Mouse (Mus musculus): ENCODE data around the gene Flywch1.
A peak's percentile ranks its signal among the peaks of the same experiment; 100 is the strongest.

Gene Flywch1

DNA sequence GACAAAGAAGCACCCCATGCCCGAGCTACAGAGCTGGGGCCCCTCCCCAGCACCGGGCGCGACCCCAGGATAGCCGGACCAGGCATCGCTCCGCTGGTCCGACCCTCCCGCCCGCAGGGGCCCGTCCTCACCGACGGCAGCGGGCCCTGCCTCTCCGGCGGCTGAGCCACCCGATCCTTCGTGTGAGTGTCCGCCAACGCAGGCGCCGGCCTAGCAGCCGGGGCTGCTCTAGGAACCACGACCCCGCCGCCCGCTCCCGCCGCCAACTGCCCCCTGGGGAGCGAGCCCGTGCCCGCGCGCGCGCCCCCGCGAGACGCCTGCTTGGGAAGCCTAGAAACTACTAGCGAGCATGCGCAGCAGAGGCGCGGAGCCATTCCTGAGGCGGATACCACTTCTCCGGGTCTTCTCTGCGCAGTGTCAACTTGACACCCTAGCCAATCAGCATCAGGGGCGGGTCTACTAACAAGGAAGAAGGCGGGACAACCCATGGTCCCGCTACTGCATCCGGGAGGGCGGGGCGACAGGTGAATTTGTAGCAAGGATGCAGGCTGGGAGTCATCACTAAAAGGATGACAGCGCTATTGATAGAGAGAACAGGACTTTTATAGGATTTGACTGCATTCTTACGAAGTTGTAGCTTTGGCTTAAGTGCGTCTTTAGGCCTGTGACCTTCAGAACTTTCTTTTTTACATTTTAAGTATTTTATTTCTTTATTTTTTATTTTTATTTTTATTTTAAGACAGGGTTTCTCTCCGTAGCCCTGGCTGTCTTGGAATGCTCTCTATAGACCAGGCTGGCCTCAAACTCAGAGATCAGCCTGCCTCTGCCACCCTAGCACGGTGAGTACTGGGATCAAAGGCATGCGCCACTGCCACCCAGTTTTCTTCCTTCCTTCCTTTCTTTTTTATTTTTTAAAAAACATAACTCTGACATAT, at the start of gene Flywch1:
Gene Flywch1 (minus strand): TSS at position 319 of the 935 bp plus-strand sequence.
- peak; percentile 100 for DNase-seq

DNA sequence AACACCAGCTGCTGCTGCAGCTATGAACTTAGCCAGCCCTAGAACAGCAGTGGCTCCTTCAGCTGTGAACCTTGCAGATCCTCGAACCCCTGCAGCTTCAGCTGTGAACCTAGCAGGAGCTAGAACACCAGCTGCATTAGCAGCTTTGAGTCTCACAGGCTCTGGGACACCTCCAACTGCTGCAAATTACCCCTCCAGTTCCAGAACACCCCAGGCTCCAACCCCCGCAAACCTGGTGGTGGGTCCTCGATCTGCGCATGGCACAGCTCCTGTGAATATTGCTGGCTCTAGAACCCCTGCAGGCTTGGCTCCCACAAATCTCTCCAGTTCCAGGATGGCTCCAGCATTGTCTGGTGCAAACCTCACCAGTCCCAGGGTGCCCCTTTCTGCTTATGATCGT, 49.3 kb upstream of the Flywch1 start:
- DNase-seq = no peak

DNA sequence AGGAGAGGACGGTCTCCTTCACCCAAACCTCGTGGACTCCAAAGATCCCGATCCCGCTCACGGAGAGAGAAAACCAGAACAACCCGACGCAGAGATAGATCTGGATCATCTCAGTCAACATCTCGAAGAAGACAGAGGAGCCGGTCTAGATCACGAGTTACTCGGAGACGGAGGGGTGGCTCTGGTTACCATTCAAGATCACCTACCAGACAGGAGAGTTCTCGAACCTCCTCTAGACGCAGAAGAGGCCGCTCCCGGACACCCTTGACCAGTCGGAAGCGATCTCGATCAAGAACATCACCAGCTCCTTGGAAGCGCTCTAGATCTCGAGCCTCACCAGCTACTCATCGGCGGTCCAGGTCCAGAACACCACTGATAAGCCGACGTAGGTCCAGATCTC, 47.8 kb upstream of the Flywch1 start:
- no peak for DNase-seq

DNA sequence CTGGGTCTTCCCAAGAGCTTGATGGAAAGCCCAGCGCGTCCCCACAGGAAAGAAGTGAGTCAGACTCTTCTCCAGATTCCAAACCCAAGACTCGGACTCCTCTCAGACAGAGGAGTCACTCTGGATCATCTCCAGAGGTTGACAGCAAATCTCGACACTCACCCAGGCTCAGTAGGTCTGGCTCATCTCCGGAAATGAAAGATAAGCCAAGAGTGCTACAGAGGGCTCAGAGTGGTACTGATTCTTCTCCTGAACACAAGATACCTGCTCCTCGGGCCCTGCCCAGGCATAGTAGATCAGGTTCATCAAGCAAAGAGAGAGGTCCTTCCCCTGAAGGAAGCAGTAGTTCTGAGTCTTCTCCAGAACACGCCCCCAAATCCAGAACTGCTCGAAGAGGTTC, 47.2 kb upstream of the Flywch1 start:
- DNase-seq = no peak

DNA sequence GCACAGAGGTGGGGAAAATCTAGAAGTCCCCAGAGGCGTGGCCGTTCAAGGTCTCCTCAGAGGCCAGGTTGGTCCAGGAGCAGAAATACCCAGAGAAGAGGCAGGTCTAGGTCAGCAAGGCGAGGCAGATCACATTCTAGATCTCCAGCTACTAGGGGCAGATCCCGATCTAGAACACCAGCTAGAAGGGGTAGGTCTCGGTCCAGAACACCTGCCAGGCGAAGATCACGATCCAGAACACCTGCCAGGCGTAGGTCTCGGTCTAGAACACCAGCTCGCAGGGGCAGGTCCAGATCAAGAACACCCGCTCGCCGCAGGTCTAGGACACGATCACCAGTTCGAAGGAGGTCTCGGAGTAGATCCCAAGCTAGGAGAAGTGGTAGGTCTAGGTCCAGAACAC, 44.2 kb upstream of the Flywch1 start:
- no peak for DNase-seq

DNA sequence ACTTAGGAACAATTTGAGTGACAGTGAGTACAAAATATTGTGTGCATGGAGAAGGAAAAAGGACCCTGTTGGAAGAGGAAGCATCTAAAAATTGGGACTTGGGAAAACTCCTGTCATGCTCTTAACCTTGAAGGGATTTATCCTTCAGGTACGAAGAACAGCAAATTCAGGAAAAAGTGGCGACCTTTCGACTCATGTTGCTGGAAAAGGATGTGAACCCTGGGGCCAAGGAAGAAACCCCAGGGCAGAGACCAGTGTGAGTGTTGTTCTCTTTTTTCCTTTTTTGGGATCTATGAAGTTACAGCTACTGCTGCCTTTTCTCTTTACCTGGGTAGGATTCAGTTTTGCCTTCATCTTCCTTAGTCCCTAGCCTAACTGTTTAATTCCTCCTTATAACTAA, 36.5 kb upstream of the Flywch1 start:
- no peak for DNase-seq

DNA sequence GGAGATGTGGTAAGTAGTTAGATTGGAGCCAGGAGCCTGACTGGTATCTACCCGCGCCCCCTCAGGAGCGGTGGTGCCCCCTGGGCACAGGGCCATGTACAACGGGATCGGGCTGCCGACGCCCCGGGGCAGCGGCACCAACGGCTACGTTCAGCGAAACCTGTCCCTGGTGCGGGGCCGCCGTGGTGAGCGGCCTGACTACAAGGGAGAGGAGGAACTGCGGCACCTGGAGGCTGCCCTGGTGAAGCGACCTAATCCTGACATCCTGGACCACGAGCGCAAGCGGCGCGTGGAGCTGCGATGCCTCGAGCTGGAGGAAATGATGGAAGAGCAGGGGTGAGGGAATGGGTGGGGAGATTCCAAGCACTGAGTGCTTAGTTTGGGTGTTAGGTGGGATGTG, 35.5 kb upstream of the Flywch1 start:
- DNase-seq = peak; percentile 69

DNA sequence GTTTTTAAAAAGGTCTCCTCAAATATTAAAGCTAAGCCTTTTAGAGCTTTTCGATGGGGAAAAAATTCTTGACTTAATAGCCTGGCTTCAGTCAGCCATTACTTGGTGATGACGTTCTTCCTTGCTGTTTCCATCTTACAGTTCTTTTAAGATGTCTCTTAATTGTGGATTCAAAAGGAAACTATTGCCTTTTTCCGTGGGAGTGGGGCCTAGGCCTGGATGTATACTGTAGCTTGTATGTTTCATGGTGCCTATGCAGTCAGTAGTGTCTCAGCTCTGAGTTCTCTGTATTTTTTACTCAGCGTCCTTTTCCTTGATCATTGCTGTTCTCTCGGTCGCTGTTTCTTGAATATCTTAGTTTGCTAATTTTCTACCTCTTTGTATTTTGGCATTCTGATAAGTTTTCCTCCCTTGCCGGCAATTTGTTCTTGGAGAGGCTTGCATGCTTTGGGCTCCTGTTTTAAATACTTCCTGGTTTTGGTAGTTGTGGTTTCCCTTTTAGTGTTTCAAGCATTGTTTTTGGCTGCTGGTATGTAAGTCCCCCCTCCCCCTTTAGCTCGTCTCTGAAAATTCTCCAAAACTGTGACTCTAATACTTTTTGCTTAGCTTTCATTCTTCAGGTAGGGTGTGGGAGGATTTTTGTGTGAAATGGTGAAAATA, 33.2 kb upstream of the Flywch1 start:
- peak; percentile 4 for DNase-seq

DNA sequence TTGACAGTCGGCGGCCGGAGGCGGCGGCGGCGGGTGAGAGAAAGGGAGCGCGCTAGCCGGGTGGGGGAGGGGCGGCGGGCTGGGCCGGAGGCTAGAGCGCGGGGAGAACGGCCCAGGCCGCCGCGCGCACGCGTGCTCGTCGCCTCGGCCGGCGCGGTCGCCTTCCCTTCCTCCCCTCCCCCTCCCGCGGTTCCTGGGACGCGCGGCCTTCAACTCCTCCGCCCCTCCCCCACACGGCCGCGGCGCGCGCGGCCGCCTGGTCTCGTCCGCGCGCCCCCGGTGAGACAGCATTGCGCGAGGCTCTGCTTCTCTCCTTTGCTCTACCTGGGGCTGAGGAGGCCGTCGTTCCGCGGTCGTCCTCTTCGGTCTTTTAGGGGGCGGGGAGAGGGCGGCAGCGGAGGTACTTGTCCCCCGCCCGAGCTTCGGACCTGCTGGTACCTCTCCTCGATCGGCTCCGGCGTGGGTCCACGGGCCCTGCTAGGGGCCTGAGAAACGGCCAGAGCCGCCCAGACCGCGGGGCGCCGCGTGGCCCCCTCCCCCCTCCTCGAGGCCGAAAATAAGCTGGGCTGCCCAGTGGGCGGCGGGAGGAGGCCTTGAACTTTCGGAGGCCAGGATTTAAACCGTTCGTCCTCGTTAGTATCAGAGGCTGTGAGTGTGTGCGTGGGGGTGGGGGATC, 32.1 kb upstream of the Flywch1 start:
- DNase-seq = peak; percentile 85

DNA sequence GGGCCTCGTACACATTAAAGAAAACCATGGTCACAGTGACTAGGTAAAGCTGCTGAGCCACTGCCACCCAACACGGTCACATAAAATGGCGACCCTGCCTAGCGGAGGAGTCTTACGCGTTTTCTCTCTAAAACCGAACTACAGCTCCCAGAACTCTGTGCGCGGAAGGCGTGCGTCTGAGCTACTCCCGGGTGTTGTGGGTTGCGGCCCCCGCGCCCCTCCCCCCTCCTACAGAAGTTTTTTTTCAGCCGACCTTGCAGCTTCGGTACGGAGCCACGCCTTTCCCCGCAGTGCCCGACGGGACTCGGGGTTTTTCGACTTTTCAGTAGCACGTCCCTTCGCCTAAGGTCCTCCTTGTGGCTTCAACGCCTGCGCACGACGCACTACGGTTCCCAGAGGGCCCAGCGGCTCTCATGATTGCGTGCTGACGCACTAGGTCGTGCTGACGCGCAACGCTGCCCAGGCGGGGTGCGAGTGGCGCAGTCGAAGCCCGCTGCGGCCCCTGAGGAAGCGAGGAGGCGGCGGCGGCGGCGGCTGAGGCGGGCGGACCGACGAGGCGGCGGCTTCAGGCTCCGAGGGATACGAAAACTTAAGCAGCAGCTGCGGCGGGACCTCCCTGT, 31.5 kb upstream of the Flywch1 start:
- DNase-seq = peak; percentile 99

DNA sequence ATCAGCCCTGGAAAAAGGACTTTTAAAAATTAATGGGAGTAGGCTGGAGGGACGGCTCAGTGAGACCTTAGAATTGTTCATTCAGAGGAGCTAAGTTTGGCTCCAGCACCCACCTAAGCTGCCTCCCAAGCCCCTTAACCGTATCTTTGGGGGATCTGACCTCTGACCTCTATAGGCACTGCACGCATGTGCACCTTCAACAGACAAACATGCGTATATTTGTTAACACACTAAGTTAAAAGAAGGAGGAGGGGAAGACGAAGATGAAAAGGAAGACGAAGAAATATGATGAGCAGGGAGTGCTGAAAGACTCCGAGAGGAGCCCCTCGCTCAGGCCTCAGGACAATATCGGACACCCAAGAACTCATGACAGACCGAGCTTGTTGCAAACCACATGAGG, 30.2 kb upstream of the Flywch1 start:
- peak; percentile 66 for DNase-seq

DNA sequence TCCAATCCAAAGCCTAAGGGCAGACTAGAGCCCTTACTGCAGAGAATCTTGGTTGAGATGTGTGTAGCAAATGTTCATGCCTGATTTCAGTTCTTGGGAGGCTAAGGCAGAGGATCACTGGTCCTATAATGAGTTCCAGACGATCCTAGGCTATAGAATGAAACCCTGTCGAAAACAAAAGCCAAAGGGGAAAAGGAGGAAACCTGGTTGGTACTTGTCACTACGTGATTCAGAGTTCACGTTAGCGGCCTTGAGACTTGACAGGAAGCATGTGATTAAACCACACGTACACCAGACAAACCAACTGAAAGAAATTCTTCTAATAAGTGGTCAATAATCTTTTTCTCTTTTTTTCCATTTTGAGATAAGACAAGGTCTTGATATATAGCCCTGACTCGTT, 25.9 kb upstream of the Flywch1 start:
- no peak for DNase-seq

DNA sequence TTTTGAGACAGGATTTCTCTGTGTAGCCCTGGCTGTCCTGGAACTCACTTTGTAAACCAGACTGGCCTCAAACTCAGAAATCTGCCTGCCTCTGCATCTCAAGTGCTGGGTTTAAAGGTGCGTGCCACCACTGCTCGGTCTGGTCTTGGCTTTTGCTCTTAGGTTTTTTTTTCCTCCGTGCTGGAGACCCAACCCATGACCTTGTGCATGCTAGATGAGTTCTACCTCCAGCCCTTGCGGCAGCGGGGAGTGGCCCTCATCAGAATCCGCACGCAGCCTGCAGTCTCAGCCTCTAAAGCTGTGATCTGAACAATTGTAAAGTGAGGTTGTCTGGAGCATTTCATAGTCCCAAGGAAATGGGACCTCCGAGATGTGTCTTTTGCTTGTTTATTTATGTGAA, 23.9 kb upstream of the Flywch1 start:
- DNase-seq = no peak

DNA sequence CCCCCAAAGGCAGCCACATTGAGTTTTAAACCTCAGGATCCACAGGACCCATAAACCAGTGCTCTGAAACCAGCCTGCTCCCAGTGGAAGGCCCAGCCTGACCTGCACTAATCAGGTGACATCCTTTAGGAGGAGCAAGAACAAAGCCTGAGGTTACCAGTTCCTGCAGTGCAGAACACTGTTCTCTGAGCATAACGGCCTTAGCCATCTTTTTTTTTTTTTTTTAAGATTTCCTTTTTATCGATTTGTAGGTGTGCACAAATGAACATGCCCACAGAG, 19.6 kb upstream of the Flywch1 start:
- no peak for DNase-seq

DNA sequence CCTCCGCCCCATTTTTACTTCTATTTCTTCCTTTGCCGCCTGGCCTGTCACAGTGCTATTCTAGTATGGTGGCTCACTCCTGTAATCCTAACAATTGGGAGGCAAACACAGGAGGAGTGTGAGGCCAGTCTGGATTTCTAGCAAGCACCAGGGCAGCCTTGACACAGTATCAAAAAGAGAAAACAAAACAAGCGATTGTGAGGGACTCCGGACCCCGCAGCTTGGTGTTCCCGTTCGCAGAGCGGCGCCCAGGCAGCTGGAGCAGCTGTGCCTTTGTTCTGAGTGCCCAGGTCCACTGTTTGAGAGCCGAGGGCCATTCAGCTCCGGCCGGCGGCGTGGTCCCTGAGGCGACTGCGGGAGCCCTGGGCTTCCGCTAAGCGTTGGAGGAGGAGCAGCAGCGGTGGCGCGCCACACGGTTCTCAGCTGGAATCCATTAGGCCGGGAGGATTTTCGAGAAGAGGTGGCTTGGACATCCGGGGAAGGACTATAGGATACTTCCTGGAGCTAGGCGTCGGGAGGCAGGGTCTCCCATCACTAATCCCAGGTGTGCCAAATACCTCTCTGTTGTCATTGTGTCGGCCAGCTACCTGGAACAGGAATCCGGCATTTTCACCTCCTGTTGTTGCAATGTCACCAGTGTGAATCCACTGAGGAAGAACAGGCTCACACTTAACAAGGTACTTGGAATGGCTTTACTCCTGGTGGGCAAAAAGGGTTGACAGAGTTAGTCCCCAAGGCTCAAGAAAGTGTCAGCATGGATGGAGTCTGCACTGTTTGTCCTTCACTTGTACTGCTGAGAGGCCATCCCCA, 19.1 kb upstream of the Flywch1 start, which contains the start of gene Srrm2:
Gene Srrm2 (plus strand): TSS at position 264 of the 810 bp plus-strand sequence.
- DNase-seq = peak; percentile 67

DNA sequence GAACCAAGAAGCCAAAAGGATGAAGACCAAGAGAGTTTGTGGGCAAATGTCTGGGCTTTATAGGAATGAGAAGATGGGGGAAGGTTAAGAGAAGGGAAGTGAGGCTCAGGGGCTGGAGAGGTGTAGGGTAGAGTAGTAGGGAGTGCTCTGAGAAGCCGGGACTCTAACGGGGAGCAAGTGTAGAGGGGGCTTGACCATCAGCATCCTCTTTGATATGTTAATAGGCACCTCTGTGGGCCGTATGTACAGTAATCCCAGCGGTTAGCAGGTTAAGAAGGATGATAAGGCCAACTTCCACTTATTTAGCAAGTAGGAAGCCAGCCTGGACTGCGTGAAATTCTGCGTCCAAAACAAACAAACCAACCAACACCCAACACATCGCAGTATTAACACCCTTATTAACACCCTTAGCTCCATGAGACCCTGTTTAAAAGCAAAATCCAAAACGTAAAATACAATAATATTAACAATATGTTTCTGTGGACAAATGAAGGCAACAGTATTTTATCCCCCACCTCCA, 18.4 kb upstream of the Flywch1 start:
- no peak for DNase-seq

DNA sequence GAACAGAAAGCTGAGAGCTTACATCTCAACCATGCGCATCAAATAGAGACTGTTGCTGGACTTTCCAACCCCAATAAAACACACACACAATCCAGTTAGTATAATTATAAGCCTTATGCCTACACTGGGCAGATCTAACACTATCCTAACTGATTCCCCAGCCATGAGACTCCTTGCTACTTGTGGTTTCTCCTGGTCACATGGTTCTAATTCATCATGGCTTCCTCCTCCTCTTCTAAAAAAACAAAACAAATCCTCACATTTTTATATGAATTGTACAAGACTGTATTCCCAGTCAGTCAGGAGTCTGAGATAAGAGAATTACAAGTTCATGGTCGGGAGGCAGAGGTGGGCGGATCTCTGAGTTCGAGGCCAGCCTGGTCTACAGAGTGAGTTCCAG, 17.6 kb upstream of the Flywch1 start:
- DNase-seq = no peak

DNA sequence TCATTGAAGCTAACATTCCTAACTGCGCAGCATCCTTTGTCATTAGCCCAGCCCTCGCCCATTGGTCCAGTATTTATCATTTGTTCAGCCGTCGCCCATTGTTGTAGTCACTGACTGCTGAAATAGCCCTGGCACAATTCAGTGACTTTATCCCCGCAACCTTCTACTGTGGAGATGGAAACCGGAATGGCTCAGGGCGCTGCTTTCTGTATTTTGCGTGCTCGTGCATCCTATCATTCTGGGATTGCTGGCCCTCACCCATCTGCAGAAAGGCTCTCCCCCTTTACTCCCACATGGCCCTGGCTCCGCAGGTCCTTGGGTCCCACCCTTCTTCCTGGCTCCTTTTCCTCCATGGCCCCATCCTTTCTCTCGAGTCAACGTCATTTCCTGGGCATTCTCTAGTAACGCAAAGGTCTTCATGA, 15.1 kb upstream of the Flywch1 start:
- peak; percentile 80 for DNase-seq

DNA sequence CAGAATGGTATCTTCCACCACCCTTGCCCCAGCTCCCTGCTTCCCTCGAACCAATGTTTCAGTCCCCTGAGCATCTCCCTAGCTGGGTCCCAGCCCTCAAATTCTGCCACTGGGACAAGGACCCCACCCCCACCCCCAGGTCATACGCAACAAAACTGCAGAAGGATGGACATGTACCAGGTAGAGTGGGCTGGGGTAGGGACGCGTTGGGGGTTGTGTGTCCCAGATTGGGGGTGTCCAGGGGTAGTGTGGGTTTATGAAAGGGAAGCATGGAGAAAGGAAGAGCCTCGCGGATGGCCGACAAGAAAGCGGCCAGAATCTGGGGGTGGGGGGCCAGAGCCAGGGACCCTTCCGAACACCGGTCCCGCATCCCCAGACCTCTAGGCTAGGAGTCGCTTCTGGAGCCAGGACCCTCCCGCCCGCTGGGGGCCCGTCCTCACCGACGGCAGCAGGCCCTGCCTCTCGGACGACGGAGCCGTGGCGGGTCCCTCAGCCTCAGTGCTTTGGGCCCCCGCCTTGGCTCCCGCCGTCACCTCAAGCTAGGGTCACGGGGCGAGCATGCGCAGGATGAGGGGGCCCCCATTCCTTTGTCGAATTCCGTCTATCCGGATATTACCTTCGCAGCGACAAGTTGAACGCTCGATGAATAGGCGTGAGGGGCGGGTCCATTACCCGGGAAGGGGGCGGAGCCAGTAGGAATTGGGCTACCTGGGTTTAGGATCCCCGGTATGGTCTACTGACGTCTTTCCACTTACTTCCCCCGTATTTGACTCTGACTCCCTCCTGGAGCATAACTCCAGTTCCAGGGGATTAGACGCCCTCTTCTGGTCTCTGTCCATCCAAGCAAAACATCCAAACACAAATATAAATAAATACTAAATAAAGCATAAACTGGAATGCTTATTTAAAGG, 14.4 kb upstream of the Flywch1 start, which contains the start of gene Flywch2:
Gene Flywch2 (minus strand): TSS at position 521 of the 911 bp plus-strand sequence.
- DNase-seq = peak; percentile 98

DNA sequence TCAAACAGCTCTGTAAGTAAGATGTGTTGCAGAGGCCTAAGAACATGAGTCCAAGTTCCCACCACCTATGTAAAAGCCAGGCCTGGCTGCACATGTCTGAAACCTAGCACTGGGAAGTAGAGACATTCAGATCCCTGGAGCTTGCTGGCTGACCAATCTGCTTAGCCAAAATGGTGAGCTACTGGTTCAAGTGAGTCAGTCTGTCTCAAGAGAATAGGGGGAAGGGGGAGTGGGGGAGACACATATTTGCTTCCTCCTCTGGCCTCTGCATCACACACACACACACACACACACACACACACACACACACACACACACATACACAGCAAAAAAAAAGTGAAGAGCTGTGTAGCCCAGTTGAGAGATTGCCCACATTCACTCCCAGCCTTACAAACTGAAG, 11.9 kb upstream of the Flywch1 start:
- no peak for DNase-seq

DNA sequence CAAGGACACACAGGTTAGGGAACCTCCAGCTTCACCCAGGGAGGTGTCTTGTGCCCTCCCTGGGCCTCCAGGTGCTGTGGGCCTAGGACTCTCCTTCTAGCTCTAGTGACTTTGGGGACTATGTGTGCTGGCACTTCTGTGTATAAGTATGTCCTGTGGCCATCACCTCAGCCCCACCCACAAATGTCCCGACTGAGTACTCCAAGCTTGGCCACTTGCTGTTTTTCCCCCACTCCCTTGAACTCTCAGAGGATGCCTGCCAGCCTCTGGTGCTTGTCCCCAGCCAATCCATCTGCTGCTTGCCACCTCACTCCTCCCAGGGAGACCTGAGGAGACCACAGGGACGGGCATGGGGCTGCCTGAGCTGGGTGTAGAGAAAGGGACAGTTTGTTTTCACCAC, 7.0 kb upstream of the Flywch1 start:
- DNase-seq = no peak
